28 mouse cellular contexts compared by ENCODE assay signal in genomic region chr14:58651210-58651609, GRCm38 (mm10).
A peak's percentile ranks its signal among the peaks of the same experiment; 100 is the strongest.
DNase-seq lines count a peak whose midpoint lies in the region; ATAC-seq lines count a peak whose summit lies in the region.
"Had no signal": no experiment of that assay in that cellular context is flagged by ENCODE, and none has a peak within 500 bp of the region (broad histone marks: within the 10 kb centered on the region; RNA-seq: fewer than 3 reads in every experiment).

No protein-coding gene starts in this region.

- 46% methylated on average over 6 of the region's 6 CpGs for WGBS in heart, embryonic 11.5 days (ENCODE audit: insufficient replicate concordance)
- 26% methylated on average over 6 of the region's 6 CpGs for WGBS in midbrain, embryonic 14.5 days
- WGBS in midbrain, embryonic 16.5 days, result 21% methylated on average over 6 of the region's 6 CpGs

- no peak overlapping the region for H3K4me3 ChIP-seq in heart, embryonic 11.5 days (ENCODE audit: low read depth, low read length)
- no peak overlapping the region for H3K4me3 ChIP-seq in midbrain, embryonic 14.5 days (replicated peaks; ENCODE audit: low read depth, low read length)
- H3K4me3 ChIP-seq in midbrain, embryonic 16.5 days (ENCODE audit: low read depth, low read length), result no peak overlapping the region
- H3K4me3 ChIP-seq: gastrocnemius, adult 2 months; heart, adult 2 months; heart, embryonic 13.5 days; hindbrain, embryonic 15.5 days; intestine, embryonic 15.5 days; limb, embryonic 13.5 days; lung, embryonic 15.5 days; neural tube, embryonic 15.5 days had no signal

- H3K27me3 ChIP-seq in heart, embryonic 11.5 days (ENCODE audit: control insufficient read depth, insufficient read depth, low read length), result no peaks in the 10 kb centered on the region
- no peaks in the 10 kb centered on the region for H3K27me3 ChIP-seq in midbrain, embryonic 14.5 days (ENCODE audit: control insufficient read depth, insufficient read depth, low read length)
- H3K27me3 ChIP-seq in midbrain, embryonic 16.5 days (ENCODE audit: control insufficient read depth, insufficient read depth, low read depth, low read length), result no peaks in the 10 kb centered on the region
- H3K27me3 ChIP-seq: heart, embryonic 13.5 days; hindbrain, embryonic 15.5 days; intestine, embryonic 15.5 days; limb, embryonic 13.5 days; lung, embryonic 15.5 days; neural tube, embryonic 15.5 days had no signal

- no peak for ATAC-seq in heart, embryonic 11.5 days (replicated peaks; ENCODE audit: insufficient number of reproducible peaks, low FRiP score, low TSS enrichment)
- ATAC-seq in midbrain, embryonic 14.5 days (ENCODE audit: low FRiP score, low TSS enrichment), result no peak
- no peak for ATAC-seq in midbrain, embryonic 16.5 days
- ATAC-seq: intestine, embryonic 15.5 days had no signal

- H3K9ac ChIP-seq in heart, embryonic 11.5 days (ENCODE audit: low read depth, low read length), result no peak overlapping the region
- no peak overlapping the region for H3K9ac ChIP-seq in midbrain, embryonic 14.5 days (replicated peaks; ENCODE audit: low read length)
- no peak overlapping the region for H3K9ac ChIP-seq in midbrain, embryonic 16.5 days (ENCODE audit: low read depth, low read length)
- H3K9ac ChIP-seq: heart, embryonic 13.5 days; hindbrain, embryonic 15.5 days; intestine, embryonic 15.5 days; limb, embryonic 13.5 days; lung, embryonic 15.5 days; neural tube, embryonic 15.5 days had no signal

- H3K27ac ChIP-seq in heart, embryonic 11.5 days (ENCODE audit: low read depth, low read length), result no peak overlapping the region
- H3K27ac ChIP-seq in midbrain, embryonic 14.5 days (replicated peaks; ENCODE audit: low read depth, low read length), result no peak overlapping the region
- no peak overlapping the region for H3K27ac ChIP-seq in midbrain, embryonic 16.5 days (ENCODE audit: low read length)
- H3K27ac ChIP-seq: gastrocnemius, adult 2 months; heart, adult 2 months; heart, embryonic 13.5 days; hindbrain, embryonic 15.5 days; intestine, embryonic 15.5 days; limb, embryonic 13.5 days; lung, embryonic 15.5 days; neural tube, embryonic 15.5 days had no signal

- H3K36me3 ChIP-seq in heart, embryonic 11.5 days (ENCODE audit: control insufficient read depth, insufficient read depth, low read length), result no peaks in the 10 kb centered on the region
- no peaks in the 10 kb centered on the region for H3K36me3 ChIP-seq in midbrain, embryonic 14.5 days (ENCODE audit: control insufficient read depth, insufficient read depth, low read length)
- no peaks in the 10 kb centered on the region for H3K36me3 ChIP-seq in midbrain, embryonic 16.5 days (ENCODE audit: control insufficient read depth, insufficient read depth, low read length)
- H3K36me3 ChIP-seq: G1E; heart, embryonic 13.5 days; hindbrain, embryonic 15.5 days; intestine, embryonic 15.5 days; limb, embryonic 13.5 days; lung, embryonic 15.5 days; neural tube, embryonic 15.5 days had no signal

- H3K4me2 ChIP-seq in heart, embryonic 11.5 days, result no peak overlapping the region
- H3K4me2 ChIP-seq in midbrain, embryonic 14.5 days (ENCODE audit: low read length), result no peak overlapping the region
- no peak overlapping the region for H3K4me2 ChIP-seq in midbrain, embryonic 16.5 days (ENCODE audit: low read length)
- H3K4me2 ChIP-seq: heart, embryonic 13.5 days; hindbrain, embryonic 15.5 days; intestine, embryonic 15.5 days; limb, embryonic 13.5 days; liver, embryonic 11.5 days; lung, embryonic 15.5 days; midbrain, embryonic 11.5 days; neural tube, embryonic 15.5 days had no signal

- no peaks in the 10 kb centered on the region for H3K9me3 ChIP-seq in heart, embryonic 11.5 days (replicated peaks; ENCODE audit: control insufficient read depth, low read length)
- no peaks in the 10 kb centered on the region for H3K9me3 ChIP-seq in midbrain, embryonic 14.5 days (ENCODE audit: control insufficient read depth, low read length)
- no peaks in the 10 kb centered on the region for H3K9me3 ChIP-seq in midbrain, embryonic 16.5 days (replicated peaks; ENCODE audit: control insufficient read depth, low read length, poor library complexity, severe bottlenecking)
- H3K9me3 ChIP-seq: heart, embryonic 13.5 days; hindbrain, embryonic 15.5 days; intestine, embryonic 15.5 days; limb, embryonic 13.5 days; lung, embryonic 15.5 days; neural tube, embryonic 15.5 days had no signal

- no peaks in the 10 kb centered on the region for H3K4me1 ChIP-seq in heart, embryonic 11.5 days (ENCODE audit: control insufficient read depth, insufficient read depth, low read length)
- no peaks in the 10 kb centered on the region for H3K4me1 ChIP-seq in midbrain, embryonic 14.5 days (ENCODE audit: control insufficient read depth, insufficient read depth, low read length)
- no peaks in the 10 kb centered on the region; the same call in 1 of the 2 replicates for H3K4me1 ChIP-seq in midbrain, embryonic 16.5 days (ENCODE audit: control insufficient read depth, insufficient read depth, low read length)
- H3K4me1 ChIP-seq: hindbrain, embryonic 15.5 days; intestine, embryonic 15.5 days; lung, embryonic 15.5 days had no signal

- DNase-seq in cerebellum, postnatal 10 days, result peak; percentile 14 to 21
- no peak for DNase-seq in cerebellum, adult 9-10 months
- peak; percentile 15 for DNase-seq in heart, adult 11 months
- peak; percentile 17 for DNase-seq in midbrain, embryonic 14.5 days
- no peak for DNase-seq in B cell, adult 2 months
- DNase-seq: adrenal gland, adult 8-10 months; cerebellum, adult 9-11 months; gastrocnemius, adult 2 months; gastrocnemius, postnatal 36 days; heart, adult 2 months; heart, postnatal 10 days; kidney, adult 2 months; kidney, postnatal 10 days; lung, postnatal 36 days; right cerebral cortex, adult 18-20 months; spleen, adult 18-20 months; thymus, postnatal 14 days had no signal

Comparison
In these comparisons a context has a peak if more than half of its experiments do, and no peak if none do; other contexts are left out.
1. DNase-seq: peak in cerebellum, postnatal 10 days (2 of 2), heart, adult 11 months (single experiment) and midbrain, embryonic 14.5 days (single experiment); none in cerebellum, adult 9-10 months (single experiment) and B cell, adult 2 months (0 of 2).